Mouse (Mus musculus) liver, embryonic 16.5 days (tissue): ENCODE data around the gene Gmeb1. TPM values are rescaled to one million over a fixed set of nuclear protein-coding genes. Genes with fewer than 3 reads are reported as not detected.

Experiments
- ATAC-seq: fragments of 200-750 bp; cut with Nextera tagmentation; 2 replicates; pipeline ENCODE4 v1.8.0; 2017; ENCODE audit warnings: low read depth, mild to moderate bottlenecking, moderate number of reproducible peaks, moderate library complexity
- H3K27ac ChIP-seq: fragments of 300-500 bp; sonication (generic); 2 replicates; pipeline ENCODE4 v1.5.1; 2014; ENCODE audit warnings: mild to moderate bottlenecking, low read length
- H3K27me3 ChIP-seq: fragments of 300-500 bp; sonication (generic); 2 replicates; pipeline ENCODE4 v1.6.1; 2014; ENCODE audit warnings: low read depth, low read length, mixed read lengths; ENCODE audit not compliant: control insufficient read depth, insufficient read depth
- H3K36me3 ChIP-seq: fragments of 300-500 bp; sonication (generic); 2 replicates; pipeline ENCODE4 v1.6.1; 2014; ENCODE audit warnings: mild to moderate bottlenecking; ENCODE audit not compliant: control insufficient read depth, insufficient read depth
- H3K4me1 ChIP-seq: fragments of 300-500 bp; sonication (generic); 2 replicates; pipeline ENCODE4 v1.6.1; 2014; ENCODE audit warnings: low read depth, low read length, mixed read lengths; ENCODE audit not compliant: control insufficient read depth
- H3K4me2 ChIP-seq: fragments of 300-500 bp; sonication (generic); 2 replicates; pipeline ENCODE4 v1.6.1; 2014; ENCODE audit warnings: low read depth, low read length, mixed read lengths
- H3K4me3 ChIP-seq: fragments of 300-500 bp; sonication (generic); 2 replicates; pipeline ENCODE4 v1.5.1; 2014; ENCODE audit warnings: low read depth, mild to moderate bottlenecking, low read length
- H3K9ac ChIP-seq: fragments of 300-500 bp; sonication (generic); 2 replicates; pipeline ENCODE4 v1.6.1; 2014; ENCODE audit warnings: low read depth, low read length
- H3K9me3 ChIP-seq: fragments of 300-500 bp; sonication (generic); replicated peaks from 2 replicates; pipeline ENCODE4 v1.6.1; 2016; ENCODE audit warnings: low read length; ENCODE audit not compliant: control insufficient read depth
- WGBS: fragments of 180-500 bp; shearing (Covaris S2); extraction: QIAGEN DNeasy Blood & Tissue Kit; methylation state at CpG from one replicate; pipeline ENCODE4 v1.1.7; 2014; ENCODE audit not compliant: insufficient replicate concordance; 5-methylcytosine and 5-hydroxymethylcytosine counted together
- polyA plus RNA-seq: library from polyadenylated mRNA; unstranded; fragments of >200 nt; fragmentation: Nextera tagmentation; extraction: Ambion mirVana; gene quantifications from 2 replicates; pipeline ENCODE4 v1.2.1, GENCODE M21; 2015

The Gmeb1 gene
- polyA plus RNA-seq, 1 experiment from 2014 or later, result 12.7 TPM

DNA sequence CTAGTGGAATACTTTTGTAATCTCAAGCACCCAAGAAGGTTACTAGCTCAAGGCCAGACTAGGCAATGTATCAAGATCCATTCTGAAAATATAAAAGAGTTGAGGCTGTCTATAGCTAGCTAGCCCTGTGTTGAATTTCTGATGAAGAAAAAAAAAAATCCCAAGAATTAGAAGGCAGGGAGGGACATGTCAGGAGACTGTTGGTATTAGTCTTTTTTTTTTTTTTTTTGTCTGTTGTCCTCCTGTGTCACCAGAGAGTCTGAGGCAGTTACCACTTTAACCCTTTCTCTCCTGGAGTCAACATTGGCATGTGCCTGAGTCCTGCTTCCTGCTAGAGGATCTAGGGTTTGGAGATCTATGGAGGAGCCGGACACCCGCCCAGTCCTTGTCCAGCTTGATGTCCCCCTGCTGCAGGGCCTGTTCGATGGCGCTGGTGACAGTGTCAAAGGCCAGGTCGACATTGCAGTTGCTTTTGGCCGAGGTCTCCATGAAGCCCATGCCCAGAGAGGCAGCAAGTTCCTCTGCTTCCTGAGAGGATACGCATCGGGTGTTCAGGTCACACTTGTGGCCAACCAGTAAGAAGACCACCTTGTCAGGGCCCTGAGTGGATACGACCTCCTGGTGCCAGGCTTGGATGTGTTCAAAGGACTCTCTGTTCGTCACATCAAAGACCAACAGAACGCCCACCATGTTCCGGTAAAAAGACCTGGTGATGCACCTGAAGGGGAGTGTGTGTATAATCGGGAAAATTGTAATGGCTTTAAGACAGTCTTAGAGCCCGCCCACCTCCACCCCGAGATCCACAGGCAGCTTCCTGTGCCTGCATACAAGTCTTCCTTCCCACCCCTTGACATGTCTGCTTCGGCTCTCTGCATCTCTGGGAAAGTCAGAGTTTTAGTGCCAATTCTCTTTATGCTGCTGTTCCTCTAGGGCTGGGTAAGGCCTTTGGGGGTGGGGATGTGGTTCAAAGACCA lies 40.9 kb upstream of the Gmeb1 start:
- Histone ChIP-seq H3K27me3 (no peaks in the 10 kb centered on the region), H3K4me2 (peak overlapping the region; percentile 76), H3K4me3 (peak overlapping the region; percentile 65), H3K9me3 (no peaks in the 10 kb centered on the region), H3K36me3 (no peaks in the 10 kb centered on the region), H3K4me1 (peaks cover 22% of the 10 kb centered on the region), H3K27ac (no peak overlapping the region), H3K9ac (peak overlapping the region; percentile 65)
- ATAC-seq, result no peak
- WGBS, result 52% methylated on average over 16 of the region's 16 CpGs

DNA sequence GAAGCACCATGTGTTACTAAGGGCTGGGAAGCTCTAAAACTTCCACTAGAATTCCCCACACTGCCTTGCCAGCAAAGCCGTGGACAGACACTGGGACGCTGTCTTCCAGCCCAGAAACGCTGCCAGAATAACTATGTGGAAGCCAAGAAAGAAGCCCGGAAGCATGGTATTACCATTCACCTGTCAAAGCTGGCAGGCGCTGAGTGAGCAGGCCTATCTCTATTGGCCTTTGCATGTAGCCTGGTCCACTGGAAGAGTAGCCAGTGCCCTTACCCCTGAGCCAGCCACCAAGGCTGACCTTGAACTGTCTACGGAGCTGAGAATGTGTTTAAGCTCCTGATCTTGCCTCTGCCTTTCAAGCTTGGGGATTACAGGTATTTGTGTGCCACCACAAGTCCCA lies 40.1 kb upstream of the Gmeb1 start:
- no peak for ATAC-seq
- 74% methylated on average over 6 of the region's 6 CpGs for WGBS
- Histone ChIP-seq H3K9me3 (no peaks in the 10 kb centered on the region), H3K27ac (no peak overlapping the region), H3K4me1 (peaks cover 22% of the 10 kb centered on the region), H3K27me3 (no peaks in the 10 kb centered on the region), H3K9ac (no peak overlapping the region), H3K4me3 (no peak overlapping the region), H3K4me2 (no peak overlapping the region), H3K36me3 (no peaks in the 10 kb centered on the region)

DNA sequence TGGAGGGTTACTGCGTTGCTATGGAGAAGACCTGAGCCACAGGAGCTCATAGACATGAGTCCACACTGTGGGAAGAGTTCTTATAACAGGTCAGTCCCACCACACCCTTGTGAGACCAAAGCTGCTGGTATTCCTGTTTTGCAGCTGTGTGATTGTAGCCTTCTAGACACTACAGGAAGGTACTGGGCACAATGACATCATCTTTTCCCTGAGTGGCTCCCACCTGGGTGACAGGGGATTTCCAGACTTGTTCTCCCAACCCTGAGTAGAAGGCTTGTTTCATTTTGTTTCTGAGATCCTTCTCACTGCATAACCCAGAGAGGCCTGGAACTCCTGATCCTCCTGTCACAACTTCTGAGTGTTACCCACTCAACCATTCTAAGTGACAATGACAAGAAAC lies 38.4 kb upstream of the Gmeb1 start:
- no peaks in the 10 kb centered on the region for H3K36me3 ChIP-seq
- H3K4me3 ChIP-seq, result no peak overlapping the region
- H3K4me2 ChIP-seq, result no peak overlapping the region
- no peak for ATAC-seq
- H3K27ac ChIP-seq, result no peak overlapping the region
- H3K9me3 ChIP-seq, result no peaks in the 10 kb centered on the region
- 69% methylated on average over 1 of the region's 1 CpGs for WGBS
- no peak overlapping the region for H3K9ac ChIP-seq
- no peaks in the 10 kb centered on the region for H3K27me3 ChIP-seq
- peaks cover 13% of the 10 kb centered on the region for H3K4me1 ChIP-seq

DNA sequence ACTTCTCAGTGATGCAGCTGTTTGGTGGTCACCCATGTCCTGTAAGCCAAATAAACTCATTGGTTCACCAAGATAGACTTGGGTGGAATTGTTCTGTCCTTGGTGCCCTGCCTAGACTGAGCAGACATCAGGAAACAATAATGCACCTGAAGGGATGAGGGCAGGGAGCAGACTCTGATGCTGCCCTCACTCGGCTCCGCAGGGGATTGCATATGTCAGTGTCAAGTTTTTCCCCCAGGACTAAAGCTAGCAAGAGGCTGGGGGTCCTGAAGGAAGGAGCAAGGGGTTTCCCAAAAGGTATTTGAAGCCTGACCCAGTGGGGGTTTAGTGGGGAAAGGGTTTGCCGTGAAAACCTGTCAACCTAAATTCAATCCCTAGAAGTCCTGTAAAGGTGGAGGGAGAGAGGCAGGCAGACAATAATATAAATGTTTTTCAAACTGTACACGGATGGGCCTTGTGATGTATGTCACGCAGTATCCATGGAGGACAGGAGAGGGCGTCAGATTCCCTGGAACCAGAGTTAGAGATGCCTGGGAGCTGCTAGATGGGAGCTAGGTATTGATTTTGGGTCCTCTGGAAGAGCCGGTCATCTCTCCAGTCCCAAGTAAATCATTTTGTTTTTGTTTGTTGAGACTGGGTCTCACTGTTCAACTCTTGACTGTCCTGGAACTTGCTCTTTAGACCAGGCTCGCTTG lies 34.4 kb upstream of the Gmeb1 start:
- Histone ChIP-seq H3K4me1 (no peaks in the 10 kb centered on the region), H3K27me3 (no peaks in the 10 kb centered on the region), H3K27ac (no peak overlapping the region), H3K36me3 (peaks cover 22% of the 10 kb centered on the region), H3K9ac (no peak overlapping the region), H3K4me2 (no peak overlapping the region), H3K4me3 (no peak overlapping the region), H3K9me3 (peaks cover 5% of the 10 kb centered on the region)
- 49% methylated on average over 8 of the region's 8 CpGs for WGBS
- ATAC-seq, result no peak

DNA sequence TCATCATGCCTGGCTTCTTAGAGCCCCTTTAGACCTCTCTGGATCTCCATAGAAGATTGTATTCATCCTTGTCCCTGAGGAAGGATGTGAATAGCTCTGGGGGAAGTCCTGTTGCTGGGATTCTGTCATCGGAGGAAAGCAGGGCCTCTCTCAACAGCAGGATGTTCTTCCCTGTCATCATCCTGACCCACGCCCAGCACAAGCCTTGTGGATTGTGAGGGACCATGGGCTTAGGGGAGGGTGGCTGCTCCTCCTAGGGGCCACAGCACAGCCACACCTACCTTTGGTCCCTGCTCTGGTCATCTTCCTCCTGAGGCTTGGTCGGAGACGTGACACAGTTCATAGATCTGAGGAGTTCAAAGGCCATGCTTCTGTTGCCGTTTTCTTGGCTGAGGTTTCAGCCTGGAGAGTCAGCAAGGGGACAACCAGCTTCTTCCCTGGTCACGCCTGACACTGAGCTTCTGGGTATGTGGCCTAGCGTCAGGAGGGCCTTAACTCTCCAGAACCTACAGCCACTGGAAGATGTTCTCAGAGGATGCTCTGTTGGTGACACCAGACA lies 32.4 kb upstream of the Gmeb1 start:
- Histone ChIP-seq H3K4me3 (no peak overlapping the region), H3K36me3 (peaks cover 32% of the 10 kb centered on the region)

DNA sequence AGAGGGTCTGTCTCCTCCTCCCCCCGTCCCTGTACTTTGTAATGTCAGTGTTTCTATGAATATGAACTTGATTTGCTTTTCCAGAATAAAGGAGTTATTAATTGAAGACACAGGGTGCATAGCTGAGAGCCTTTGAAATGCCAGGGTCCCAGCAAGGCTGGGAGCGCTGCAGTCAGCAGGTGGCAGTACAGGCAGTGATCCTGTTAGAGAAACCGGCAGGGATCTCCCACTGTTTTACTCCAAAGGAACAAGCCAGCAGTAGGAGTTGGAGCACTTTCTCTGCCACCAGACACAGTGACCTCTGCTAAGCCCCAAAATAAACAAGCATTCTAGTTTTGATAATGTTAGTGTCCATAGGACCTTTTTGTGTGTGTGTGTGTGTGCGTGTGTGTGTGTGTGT lies 31.6 kb upstream of the Gmeb1 start:
- ATAC-seq, result no peak
- H3K4me2 ChIP-seq, result no peak overlapping the region
- H3K4me3 ChIP-seq, result no peak overlapping the region
- 62% methylated on average over 4 of the region's 4 CpGs for WGBS
- H3K27ac ChIP-seq, result no peak overlapping the region
- no peaks in the 10 kb centered on the region for H3K27me3 ChIP-seq
- peaks cover 5% of the 10 kb centered on the region for H3K9me3 ChIP-seq
- peaks cover 32% of the 10 kb centered on the region for H3K36me3 ChIP-seq
- H3K4me1 ChIP-seq, result no peaks in the 10 kb centered on the region
- no peak overlapping the region for H3K9ac ChIP-seq

More for the DNA sequence above, 32.4 kb upstream of the Gmeb1 start:
- H3K27me3 ChIP-seq, result no peaks in the 10 kb centered on the region
- H3K27ac ChIP-seq, result no peak overlapping the region
- H3K9me3 ChIP-seq, result peaks cover 5% of the 10 kb centered on the region
- WGBS, result 73% methylated on average over 7 of the region's 7 CpGs
- no peak overlapping the region for H3K4me2 ChIP-seq
- no peak overlapping the region for H3K9ac ChIP-seq
- ATAC-seq, result no peak
- H3K4me1 ChIP-seq, result no peaks in the 10 kb centered on the region

DNA sequence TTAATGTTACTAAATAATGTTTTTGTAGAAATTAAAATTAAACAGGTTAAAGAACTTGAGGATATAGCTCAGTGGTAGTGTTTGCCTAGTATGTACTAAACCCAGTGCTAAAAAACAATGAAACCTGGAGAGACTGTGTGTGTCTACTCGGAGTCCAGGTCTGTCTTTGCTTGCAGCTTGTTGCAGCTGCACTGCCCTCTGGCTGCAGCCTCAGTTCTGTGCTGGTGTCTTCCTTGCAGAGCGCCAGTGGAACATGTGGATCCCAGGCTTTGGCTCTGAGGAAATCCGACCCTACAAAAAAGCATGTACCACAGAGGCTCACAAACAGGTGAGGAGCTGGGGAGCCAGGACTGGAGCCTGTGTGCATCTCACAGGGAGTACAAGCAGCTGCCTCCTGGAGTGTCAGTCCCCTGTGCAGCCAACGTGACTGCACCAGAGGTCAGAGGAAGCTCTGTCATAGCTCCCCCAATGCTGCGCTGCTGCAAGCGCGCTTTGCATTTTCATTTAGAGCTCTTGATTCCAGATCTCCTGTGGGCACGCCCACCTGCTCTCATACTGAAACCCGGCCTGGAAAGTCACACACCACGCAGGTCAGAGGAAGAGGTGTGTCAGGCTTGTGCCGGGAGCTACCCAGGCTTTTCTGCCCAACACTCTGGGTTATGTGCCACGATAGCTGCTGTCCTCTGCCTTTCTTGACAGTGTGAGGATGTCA lies 30.4 kb upstream of the Gmeb1 start:
- H3K4me1 ChIP-seq, result no peaks in the 10 kb centered on the region
- no peak overlapping the region for H3K9ac ChIP-seq
- no peak overlapping the region for H3K27ac ChIP-seq
- no peak overlapping the region for H3K4me2 ChIP-seq
- no peak for ATAC-seq
- no peak overlapping the region for H3K4me3 ChIP-seq
- H3K9me3 ChIP-seq, result peaks cover 5% of the 10 kb centered on the region
- peaks cover 36% of the 10 kb centered on the region for H3K36me3 ChIP-seq
- WGBS, result 81% methylated on average over 12 of the region's 12 CpGs
- no peaks in the 10 kb centered on the region for H3K27me3 ChIP-seq

DNA sequence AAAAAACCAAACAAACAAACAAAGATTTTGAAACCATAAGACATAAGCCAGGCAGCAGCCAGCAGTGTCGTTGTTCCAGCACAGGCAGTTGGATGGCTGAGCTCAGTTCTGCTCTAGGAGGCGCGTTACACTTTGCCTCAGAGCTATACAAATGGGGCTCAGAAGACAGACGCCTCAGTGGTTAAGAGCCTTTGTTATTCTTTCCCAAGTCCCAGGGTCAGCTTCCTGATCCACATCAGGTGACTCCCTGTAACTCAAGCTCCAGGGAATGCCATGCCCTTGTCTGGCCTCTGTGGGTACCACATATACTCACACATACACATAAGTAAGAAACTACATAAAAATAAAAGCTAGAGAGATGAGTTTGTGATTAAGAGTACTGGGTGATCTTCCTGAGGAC lies 29.7 kb upstream of the Gmeb1 start:
- Histone ChIP-seq H3K4me3 (no peak overlapping the region), H3K36me3 (peaks cover 41% of the 10 kb centered on the region), H3K4me2 (no peak overlapping the region), H3K27ac (no peak overlapping the region), H3K9ac (no peak overlapping the region), H3K27me3 (no peaks in the 10 kb centered on the region), H3K9me3 (peaks cover 5% of the 10 kb centered on the region), H3K4me1 (no peaks in the 10 kb centered on the region)
- WGBS, result 89% methylated on average over 4 of the region's 4 CpGs
- no peak for ATAC-seq
